Mouse (Mus musculus): ENCODE measurements around the gene Acot3. TPM values are rescaled to one million over a fixed set of nuclear protein-coding genes. Genes with fewer than 3 reads are reported as not detected.
"Not testable (repeated sequence)": the region's sequence is repeated elsewhere in the genome, so short reads cannot be mapped to it uniquely, and the experiment has no call there.

Gene Acot3
- not detected for polyA plus RNA-seq (2017; shearing (Covaris generic))

DNA sequence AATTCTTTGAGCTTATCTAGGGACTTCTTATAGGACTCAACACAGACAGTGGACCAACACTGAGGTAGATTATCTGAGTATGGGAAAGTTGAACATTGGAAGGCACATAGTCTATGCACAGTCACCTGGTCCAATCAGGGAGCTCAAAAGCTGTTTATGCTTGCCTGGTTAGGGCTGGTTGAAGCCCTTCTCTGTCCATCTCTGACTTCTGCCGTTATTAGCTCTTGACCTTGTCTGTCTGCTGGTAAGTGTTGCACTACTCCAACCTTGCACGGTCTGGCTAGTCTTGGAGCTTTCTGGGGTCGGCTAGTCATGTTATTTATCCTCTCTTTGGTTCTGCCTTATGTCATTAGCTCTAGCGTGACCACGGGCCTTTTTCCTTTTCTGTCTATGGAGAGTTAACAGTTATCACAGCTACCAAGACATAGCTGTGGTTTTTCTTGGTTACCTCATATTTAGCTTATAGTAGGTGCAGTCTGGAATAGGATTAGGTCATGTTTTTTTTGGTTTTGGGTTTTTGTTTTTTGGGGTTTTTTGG, at the start of gene Acot3:
Acot3 (plus strand) TSS at position 208 of the 538 bp plus-strand sequence.
- ATAC-seq: no peak

DNA sequence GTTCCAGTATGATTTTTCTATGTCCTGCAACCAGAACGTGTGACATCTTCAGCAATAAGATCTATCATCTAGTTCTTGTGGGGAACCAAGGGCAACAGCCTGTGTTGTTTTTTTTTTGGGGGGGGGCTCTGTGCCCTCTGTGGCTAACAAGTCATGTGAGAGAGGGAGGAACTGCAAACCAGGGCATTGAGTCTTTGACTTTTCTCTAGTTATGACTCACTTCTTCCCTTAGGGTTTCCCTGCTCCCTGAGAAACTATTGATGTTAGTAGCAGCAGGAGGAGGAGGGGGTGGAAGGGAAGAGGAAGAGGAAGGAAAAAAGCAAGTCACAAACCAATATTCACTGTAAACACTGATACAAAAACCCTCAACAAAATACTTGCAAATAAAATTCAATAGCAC, 48.1 kb upstream of the Acot3 start:
- ATAC-seq: no peak

DNA sequence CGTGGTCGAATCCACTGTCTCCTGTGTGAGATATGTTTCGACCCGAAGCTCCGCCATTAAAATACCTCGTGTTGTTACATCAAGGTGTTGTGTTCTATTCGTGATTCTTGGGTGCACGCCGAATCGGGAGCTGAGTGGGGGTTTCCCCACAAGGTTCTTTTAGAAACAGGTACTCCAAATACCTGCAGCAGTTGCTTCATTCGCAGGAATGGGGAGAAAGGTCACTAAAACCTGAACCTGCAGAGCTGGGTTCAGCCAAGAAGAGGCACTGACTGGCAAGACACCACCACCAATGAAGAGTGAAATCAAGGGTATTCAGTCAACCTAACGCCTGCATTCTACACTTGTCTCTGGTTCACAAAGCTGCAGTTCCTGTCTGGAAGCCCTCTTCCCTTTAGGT, 43.7 kb upstream of the Acot3 start:
- no peak for ATAC-seq

DNA sequence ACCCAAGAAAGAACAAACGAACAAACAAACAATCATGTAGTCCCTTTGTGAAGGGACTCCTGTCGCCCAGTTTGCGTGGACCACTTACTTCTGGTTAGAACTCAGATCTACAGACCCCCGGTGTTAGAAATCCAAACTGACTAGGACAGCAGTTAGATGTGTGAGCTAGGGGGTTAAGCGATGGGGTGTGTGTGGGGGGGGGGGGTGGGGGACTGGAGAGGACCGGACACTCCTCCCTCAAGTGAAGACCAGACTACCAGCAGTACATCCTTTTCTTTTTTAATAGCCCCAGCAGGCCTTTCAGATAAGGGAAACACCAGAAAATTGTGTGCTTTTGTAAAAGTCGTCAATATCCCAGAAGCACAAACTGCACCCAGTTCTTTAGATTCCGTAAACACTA, 43.2 kb upstream of the Acot3 start:
- ATAC-seq: no peak

DNA sequence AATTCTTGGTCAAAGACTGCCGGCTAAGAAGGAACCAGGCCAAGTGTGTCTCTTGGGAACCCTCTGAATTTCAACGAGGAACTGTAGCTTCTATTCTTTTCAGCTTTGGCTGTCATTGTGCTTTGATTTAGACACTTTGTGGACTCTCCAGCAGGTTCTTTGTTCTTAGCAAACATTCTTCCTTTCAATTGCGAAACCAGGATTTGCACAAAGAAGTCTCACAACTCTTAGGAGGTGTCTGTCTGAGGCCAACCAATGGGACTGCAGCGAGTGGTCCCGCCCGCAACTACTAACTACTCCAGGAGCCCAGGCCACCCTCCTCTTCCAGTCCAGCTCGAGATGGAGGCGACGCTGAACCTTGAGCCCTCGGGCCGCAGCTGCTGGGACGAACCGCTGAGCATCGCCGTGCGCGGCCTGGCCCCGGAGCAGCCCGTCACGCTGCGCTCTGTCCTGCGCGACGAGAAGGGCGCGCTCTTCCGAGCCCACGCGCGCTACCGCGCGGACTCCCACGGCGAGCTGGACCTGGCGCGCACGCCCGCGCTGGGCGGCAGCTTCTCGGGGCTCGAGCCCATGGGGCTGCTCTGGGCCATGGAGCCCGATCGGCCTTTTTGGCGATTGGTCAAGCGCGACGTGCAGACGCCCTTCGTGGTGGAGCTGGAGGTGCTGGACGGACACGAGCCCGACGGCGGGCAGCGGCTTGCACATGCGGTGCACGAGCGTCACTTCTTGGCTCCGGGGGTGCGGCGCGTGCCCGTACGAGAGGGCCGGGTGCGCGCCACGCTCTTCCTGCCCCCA, 42.6 kb upstream of the Acot3 start, which contains the start of gene Acot1:
Acot1 (plus strand) TSS at position 320 of the 795 bp plus-strand sequence.
- ATAC-seq: not testable (repeated sequence)

DNA sequence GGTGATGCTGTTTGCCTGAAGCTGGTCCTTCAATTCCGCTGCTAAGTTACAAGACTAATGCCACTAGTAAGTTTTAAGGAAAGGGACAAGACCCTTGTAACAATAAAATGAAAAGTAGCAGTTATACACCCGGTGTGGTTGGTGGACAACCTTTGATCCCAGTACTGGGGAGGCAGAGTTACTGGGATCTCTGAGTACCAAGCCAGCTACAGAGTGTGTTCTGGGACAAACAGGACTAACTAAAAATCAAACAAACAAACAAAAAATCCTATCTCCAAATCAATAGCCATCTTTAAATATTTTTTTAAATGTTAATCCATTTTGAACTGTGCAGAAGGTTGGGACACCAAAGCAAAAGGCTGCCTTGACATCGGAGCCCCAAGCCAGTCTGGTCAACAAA, 41.7 kb upstream of the Acot3 start:
- ATAC-seq: no peak

DNA sequence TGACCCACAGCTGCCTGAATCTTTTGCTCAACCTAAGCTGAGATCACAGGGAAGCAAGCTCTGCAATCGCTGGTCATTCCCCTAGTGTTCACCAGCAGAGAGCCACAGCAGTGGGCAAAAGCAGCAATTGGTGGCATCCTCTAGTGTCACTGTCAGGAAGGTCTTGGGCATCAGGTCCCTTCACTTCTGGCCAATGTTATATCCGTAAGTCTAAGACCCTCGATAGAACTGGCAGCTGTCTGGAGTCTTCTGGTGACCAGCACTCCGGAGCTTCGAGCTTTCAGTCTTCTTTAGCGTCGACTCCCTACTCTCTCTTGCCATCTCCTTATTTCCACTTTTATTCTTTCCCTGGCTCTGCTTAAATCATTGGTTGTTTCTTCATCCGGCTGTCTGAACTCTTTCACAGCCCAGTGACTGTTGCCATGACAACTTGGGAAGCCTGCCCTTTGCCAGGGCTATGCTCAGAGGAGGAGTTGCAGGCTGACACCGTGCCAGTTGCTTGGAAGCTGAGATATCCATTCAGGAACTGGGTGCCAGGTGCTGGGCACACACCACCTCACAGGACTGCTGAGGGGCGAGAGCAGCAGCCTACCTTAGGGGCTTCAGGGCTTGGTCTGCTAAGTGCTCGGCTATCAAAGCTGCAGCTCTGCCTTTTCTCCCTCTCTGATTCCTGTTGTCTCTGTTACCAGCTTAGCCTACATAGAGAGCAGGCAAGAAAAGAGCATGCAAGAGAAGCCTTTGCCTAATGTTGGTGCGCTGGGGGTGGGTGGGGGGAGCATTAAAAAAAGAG, 40.5 kb upstream of the Acot3 start:
- no peak for ATAC-seq

DNA sequence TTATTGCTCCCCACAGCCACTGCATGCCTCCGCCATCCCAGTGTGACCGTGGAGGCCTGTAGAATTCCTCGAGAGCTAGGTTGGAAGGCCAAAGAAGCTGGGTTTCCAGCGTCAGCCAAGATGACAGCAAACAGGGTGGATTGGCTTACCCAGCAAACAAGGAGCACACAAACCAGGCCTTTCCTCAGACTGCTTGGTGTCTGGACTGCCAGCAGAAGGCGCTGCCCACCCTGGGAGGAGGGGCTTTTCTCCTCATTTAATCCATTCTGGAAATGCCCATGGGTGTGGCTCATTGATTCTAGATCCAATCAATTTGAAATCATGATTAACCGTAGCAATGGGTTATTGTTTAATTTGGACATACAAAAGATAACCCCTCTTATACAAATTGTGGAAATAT, 38.8 kb upstream of the Acot3 start:
- no peak for ATAC-seq

DNA sequence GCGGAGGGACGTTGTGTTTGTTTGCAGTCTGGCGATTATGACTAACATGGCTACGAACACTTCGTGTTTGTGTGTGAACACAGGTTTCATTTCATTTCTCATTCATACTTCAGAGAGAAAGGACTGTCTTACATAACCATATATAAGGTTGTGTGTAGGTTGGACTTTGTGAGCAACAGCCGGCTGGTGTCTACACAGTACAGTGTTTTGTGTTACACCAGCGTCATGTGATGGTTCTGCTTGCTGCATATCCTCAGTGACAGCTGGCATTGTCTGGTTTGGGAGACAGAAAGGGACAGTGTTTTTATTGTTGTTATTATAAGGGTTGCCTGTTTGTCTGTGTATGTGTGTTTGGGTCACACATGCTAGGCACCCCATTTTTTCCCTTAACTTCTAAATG, 38.2 kb upstream of the Acot3 start:
- no peak for ATAC-seq

DNA sequence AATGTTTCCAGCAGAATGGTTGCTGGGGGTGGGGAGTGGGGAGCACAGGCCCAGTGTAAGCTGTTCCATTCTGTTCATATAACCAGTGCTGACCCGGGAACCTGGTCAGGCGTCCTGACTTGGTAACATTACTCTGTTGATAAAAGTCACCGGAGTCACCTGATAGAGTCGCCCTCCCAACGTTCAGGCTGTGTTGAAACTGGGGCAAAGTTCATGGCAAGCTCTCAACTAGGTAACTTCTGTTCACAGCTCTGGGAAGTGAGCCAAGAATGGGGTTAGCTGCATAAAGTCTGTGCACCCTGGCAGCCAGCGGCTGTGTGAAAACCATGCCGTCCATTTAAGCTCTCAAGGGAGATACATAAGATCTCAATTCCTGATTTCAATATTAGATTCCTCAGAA, 31.4 kb upstream of the Acot3 start:
- not testable (repeated sequence) for ATAC-seq

DNA sequence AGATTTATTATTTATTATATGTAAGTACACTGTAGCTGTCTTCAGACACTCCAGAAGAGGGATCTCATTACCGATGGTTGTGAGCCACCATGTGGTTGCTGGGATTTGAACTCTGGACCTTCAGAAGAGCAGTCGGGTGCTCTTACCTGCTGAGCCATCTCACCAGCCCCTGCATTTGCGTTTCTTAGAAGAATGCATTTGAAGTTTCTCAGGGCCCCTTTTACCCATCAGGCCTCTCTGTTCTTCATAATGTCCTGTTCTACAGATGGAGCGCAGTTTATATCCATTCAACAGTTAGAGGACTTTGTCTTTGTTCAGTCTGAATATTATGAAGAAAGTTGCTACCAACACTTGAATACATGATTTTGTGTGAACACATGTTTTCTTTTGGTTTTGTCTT, 29.7 kb upstream of the Acot3 start:
- not testable (repeated sequence) for ATAC-seq

DNA sequence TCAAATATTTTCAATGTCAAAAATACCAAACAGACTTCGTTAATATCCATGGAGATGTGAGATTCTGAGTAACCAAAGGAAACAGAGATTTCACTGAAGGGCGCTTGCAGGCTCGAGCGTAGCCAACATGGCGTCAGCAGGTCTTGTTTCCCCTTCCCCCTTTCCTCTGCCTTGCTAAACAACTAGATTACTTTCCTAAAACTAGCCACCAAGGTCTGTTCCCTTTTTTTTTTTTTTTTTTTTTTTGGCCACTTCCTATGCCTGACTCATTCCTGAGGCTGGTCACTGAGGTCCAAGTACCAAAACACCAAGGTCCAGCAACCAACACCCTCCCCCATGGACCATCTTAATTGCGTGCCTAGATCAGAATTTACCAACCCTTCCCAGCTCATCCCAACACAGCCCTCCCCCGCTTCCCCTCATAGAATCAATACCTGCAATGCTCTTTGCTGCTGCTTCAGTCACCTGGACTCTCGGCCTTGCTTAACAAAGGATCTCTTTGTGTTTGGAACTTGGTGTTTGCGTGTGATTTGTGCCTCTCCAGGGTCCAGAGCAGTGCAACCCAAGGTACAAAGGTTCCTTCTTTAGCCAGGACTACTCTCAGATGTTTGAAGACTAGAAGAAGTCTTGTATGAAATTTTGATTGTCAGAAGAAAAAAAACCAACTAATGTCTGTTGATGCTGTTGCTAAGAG, 28.7 kb upstream of the Acot3 start:
- no peak for ATAC-seq

DNA sequence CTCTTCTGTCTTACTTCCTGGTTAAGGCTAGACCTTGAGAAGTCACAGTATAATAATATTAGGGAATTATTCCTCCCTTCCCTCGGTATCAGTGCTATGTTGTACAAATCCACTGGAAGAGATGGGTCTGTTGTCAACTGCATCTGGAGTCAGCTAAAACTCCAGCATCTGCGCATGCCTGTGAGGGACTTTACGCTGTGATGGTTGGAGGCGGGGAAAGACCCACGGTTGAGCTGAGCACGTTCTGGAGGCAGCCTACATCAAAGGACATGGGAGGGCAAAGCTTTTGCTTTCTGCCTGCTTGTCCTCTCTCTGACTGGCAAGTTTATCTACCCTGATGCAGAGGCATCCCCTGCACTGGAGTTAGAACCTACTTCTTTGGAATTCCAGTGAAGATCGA, 26.1 kb upstream of the Acot3 start:
- peak; percentile 91 for ATAC-seq

DNA sequence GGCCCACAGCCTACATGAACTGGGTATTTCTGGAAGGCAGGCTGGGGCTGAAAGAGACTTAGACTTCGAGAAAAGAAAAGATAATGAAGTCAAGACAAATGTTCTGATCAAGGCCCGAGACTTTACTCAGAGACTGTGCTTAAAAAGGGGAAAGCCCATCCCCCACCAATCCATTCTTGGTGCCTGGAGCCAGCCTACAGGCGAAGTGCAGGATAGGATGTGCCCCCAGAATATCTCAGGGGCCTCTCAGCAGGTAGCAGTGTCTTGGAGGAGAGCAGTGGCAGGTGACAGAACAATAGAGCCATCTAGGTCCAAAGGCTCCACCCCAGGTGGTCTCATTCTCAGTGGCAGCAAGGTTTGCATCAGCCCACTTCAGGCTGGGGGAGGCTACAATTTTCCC, 23.6 kb upstream of the Acot3 start:
- not testable (repeated sequence) for ATAC-seq

DNA sequence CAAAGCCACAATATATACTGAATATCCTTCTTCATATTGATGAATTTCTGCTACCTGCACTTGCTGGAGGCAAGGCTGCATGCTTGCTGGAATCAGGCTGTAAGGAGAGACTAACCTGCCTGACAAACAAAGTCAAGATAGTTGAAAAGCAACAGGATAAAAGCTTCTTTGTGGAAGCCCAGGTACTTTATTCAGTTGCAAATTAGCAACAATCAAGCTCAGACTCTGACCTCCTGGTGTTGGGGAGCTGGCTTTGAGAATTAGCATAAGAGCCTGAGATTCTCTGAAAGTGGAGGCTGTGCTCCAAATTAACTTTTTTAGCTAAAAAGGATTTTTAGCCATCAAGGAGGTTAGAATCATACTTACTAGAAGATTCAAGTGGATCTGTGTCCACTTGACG, 22.9 kb upstream of the Acot3 start:
- not testable (repeated sequence) for ATAC-seq

DNA sequence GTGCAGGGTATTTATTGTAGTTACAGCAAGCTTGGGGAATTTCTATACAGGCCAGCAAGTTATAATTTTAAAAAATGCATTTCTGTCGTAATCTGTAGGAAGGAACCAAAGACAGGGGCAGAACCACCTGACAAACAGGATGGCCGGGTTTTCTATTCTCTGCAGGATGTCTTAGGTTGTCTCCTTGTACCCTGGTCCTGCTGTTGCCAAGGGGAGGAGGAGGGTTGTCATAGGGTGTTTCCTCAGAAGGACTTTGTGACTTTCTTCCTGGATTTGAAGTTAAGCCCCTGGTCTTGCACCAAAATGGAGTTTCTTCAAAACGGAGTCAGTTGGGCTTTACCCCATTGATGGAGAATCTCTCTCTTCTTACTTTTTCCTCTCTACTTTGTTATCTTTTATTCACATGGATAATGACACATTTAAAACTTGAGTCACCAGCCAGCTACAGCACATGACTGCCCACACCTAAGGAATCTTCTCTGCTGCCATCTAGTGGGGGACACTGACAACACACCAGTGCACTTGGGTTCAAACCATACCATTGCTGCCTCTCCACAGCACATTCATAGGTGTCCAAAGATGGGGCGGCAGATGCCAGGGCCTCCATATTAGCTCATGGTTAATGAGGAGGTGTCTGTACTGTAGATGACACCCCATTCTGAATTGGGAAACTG, 21.1 kb upstream of the Acot3 start:
- peak; percentile 91 for ATAC-seq

DNA sequence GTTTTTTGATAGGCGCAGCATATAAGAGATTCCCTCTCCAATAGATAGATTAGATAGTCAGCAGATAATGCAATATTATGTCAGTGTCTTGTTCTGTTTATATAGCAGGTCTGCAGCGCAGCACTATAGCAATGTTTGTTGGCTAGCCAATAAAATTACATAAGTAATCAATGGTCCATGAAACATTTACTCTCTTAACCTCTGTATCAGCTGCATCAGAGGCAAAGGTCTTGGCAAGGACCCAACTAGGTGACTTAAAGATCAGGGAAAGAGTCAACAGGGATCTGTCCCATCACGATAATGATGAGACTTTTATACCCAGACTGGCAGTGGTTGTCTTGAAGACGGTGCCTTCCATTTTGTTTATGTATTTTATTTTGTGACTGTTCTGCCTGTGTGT, 19.1 kb upstream of the Acot3 start:
- no peak for ATAC-seq

DNA sequence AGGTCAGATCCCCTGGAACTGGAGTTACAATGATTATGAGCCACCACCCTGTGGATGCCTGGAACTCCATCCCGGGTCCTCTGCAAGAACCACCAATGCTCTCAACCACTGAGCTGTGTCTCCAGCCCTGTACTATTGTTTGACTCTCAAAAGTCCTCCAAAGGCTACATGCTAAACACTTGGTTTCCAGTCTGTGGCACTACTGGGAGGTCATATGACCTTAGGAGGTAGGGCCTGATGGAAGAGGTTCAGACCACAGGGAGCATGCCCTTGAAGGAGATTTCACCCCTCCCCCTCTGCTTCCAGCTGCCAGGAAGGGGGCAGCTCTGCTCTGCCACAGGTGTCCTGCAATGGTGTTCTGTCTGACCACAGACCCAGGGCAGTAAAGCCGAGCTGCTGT, 18.6 kb upstream of the Acot3 start:
- not testable (repeated sequence) for ATAC-seq

DNA sequence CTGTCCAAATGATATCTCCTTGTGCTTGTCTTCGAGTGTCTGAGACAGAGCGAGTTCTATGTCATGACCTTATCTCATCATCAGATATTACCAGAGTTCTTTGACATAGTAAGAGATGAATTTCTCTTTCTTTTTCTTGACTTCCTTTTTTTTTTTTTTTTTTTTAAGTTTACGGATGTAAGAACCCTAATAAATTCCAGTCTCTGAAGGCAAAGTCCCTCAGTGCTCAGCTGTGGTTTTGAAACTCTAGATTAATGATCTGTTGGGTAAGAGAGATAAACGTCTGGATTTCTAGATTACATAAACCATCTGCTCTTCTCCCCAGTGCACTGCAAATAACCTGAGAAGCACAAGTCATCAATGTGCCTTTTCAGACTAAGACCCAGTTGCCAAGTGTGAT, 17.8 kb upstream of the Acot3 start:
- ATAC-seq: no peak

DNA sequence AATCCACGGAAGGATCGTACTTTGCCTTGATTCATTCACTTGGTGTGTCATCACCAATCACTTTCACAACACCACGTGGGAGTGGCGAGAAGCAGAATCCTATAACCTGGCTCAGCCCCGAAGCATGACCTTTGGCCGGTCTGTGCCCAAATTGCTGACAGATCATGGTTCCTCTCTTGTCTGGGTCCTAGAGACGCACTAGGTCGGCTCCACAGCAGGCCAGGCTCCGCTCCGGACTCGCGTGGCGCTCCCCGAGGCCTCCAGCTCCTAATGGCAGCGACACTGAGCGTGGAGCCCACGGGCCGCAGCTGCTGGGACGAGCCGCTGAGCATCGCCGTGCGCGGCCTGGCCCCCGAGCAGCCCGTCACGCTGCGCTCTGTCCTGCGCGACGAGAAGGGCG, 13.7 kb upstream of the Acot3 start, which contains the start of gene Acot4:
Acot4 (plus strand) TSS at position 139 of the 400 bp plus-strand sequence.
- not testable (repeated sequence) for ATAC-seq

DNA sequence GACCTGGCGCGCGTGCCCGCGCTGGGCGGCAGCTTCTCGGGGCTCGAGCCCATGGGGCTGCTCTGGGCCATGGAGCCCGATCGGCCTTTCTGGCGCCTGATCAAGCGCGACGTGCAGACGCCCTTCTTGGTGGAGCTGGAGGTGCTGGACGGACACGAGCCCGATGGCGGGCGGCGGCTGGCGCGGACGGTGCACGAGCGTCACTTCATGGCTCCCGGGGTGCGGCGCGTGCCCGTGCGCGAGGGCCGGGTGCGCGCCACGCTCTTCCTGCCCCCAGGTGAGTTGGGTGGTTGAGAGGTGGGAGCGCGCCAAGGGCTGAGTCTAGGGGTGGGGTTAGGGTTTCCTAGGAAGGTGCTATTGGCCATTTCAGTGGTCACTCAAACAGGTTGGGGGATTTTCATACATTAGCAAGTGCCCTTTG, 13.2 kb upstream of the Acot3 start, which contains the start of gene Gm49366:
Gm49366 (plus strand) TSS at position 245 of the 421 bp plus-strand sequence.
- ATAC-seq: peak; percentile 20

DNA sequence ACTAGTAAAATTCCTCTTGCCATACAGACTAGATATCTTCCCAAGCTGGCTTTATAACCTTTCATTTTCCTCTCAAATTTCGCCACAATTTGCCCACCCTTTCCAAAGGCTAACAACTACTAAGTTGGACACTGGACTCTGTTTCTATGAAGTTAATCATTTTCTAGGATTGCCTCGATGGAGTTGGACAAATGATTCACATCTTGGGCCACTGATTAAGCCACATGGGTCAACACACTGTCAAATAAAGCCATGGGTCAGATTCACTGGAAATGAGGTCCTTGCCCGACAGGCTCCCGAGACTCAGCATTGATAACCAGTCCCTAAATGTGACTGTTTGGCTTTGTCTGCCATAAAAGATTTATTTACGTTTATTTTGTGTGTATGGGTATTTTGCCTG, 9.7 kb upstream of the Acot3 start:
- no peak for ATAC-seq
